Mouse (Mus musculus): Measurements from ENCODE around the gene Lyve1. TPM values are rescaled to one million over a fixed set of nuclear protein-coding genes. Genes with fewer than 3 reads are reported as not detected.

The Lyve1 gene
- polyA plus RNA-seq, 1 experiment: 0.27 TPM

DNA sequence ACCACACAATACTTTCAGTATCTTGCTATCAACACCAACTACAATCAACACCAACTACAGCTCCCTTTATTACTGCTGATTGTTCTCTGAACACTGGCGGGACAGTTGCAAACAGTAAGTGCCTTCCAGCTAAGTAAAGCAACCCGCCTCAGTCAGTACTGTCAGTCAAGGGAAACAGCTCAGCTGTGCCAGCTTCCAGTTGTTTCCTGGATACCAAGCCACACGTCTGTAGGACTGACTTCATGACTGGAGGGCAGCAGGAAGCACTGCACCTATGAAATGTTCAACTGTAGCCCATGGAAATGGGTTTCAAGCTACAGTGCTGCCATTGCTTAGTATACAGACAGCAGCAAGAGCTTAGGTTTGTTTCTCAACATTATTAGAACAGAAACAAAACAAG is 28.5 kb downstream of the Lyve1 start:
- TF ChIP-seq CTCF (IDR thresholded peaks at IDR 0.05; ENCODE audit: control insufficient read depth, insufficient read depth, insufficient replicate concordance, low read depth, low read length) (no peak), POLR2A (IDR thresholded peaks at IDR 0.05; ENCODE audit: control insufficient read depth, low read depth, low read length) (no peak)
- Histone ChIP-seq H3K27ac (ENCODE audit: control insufficient read depth, insufficient read depth, low read depth, low read length) (no peak overlapping the region), H3K4me3 (ENCODE audit: control insufficient read depth, low read depth, low read length) (no peak overlapping the region)

DNA sequence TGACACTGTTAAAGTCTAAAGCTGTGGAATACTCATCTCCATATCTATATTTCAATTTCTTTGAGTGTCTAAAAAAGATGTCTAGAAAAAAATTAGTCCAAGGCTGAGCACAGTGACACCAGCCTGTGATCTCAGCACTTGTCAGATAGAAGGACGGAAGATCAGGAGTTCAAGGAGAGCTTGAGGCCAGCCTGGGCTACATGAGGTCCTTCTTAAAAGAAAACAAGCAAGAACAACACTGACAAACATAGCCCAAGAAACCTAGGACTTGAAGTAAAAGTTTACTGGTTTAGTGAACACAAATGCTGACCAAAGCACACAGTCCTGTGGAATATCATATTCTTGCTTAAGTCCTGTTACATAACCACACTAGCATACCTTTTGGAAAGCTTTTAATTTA is 29.0 kb downstream of the Lyve1 start:
- H3K27ac ChIP-seq (ENCODE audit: control insufficient read depth, insufficient read depth, low read depth, low read length): no peak overlapping the region
- TF ChIP-seq CTCF (IDR thresholded peaks at IDR 0.05; ENCODE audit: control insufficient read depth, insufficient read depth, insufficient replicate concordance, low read depth, low read length): no peak
- TF ChIP-seq POLR2A (IDR thresholded peaks at IDR 0.05; ENCODE audit: control insufficient read depth, low read depth, low read length): no peak
- H3K4me1 ChIP-seq (ENCODE audit: control insufficient read depth, insufficient read depth, low read length): no peaks in the 10 kb centered on the region
- H3K27me3 ChIP-seq (ENCODE audit: control insufficient read depth, insufficient read depth, low read length): no peaks in the 10 kb centered on the region
- peaks cover 2% of the 10 kb centered on the region; the same call in 1 of the 2 replicates for H3K36me3 ChIP-seq (ENCODE audit: control insufficient read depth, insufficient read depth, low read length)
- no peak overlapping the region for H3K4me3 ChIP-seq (ENCODE audit: control insufficient read depth, low read depth, low read length)

More for the DNA sequence above, 28.5 kb downstream of the Lyve1 start:
- Histone ChIP-seq H3K36me3 (ENCODE audit: control insufficient read depth, insufficient read depth, low read length) (peaks cover 2% of the 10 kb centered on the region; the same call in 1 of the 2 replicates), H3K27me3 (ENCODE audit: control insufficient read depth, insufficient read depth, low read length) (no peaks in the 10 kb centered on the region), H3K4me1 (ENCODE audit: control insufficient read depth, insufficient read depth, low read length) (no peaks in the 10 kb centered on the region)

DNA sequence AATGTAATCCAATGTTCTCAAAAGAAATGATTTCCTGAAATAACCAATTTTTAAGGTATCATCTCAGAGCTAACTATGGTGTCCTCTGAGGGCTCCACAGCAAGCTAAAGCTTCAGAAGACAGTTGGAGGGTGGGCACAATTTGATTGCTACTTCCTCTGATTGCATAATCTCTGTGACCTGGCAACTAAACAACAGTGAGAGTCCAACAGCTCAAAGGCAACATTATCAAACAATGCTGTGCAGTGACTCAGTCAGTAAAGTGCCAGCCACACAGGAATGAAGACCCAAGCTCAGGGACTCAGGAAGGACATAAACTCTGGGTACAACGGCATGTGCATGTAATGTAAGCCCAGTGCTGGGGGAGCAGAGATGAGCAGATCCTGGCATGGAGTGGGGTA is 30.0 kb downstream of the Lyve1 start:
- Histone ChIP-seq H3K4me1 (ENCODE audit: control insufficient read depth, insufficient read depth, low read length) (no peaks in the 10 kb centered on the region), H3K36me3 (ENCODE audit: control insufficient read depth, insufficient read depth, low read length) (peaks cover 2% of the 10 kb centered on the region; the same call in 1 of the 2 replicates), H3K27me3 (ENCODE audit: control insufficient read depth, insufficient read depth, low read length) (no peaks in the 10 kb centered on the region), H3K27ac (ENCODE audit: control insufficient read depth, insufficient read depth, low read depth, low read length) (no peak overlapping the region), H3K4me3 (ENCODE audit: control insufficient read depth, low read depth, low read length) (no peak overlapping the region)
- TF ChIP-seq POLR2A (IDR thresholded peaks at IDR 0.05; ENCODE audit: control insufficient read depth, low read depth, low read length) (no peak), CTCF (IDR thresholded peaks at IDR 0.05; ENCODE audit: control insufficient read depth, insufficient read depth, insufficient replicate concordance, low read depth, low read length) (no peak)

DNA sequence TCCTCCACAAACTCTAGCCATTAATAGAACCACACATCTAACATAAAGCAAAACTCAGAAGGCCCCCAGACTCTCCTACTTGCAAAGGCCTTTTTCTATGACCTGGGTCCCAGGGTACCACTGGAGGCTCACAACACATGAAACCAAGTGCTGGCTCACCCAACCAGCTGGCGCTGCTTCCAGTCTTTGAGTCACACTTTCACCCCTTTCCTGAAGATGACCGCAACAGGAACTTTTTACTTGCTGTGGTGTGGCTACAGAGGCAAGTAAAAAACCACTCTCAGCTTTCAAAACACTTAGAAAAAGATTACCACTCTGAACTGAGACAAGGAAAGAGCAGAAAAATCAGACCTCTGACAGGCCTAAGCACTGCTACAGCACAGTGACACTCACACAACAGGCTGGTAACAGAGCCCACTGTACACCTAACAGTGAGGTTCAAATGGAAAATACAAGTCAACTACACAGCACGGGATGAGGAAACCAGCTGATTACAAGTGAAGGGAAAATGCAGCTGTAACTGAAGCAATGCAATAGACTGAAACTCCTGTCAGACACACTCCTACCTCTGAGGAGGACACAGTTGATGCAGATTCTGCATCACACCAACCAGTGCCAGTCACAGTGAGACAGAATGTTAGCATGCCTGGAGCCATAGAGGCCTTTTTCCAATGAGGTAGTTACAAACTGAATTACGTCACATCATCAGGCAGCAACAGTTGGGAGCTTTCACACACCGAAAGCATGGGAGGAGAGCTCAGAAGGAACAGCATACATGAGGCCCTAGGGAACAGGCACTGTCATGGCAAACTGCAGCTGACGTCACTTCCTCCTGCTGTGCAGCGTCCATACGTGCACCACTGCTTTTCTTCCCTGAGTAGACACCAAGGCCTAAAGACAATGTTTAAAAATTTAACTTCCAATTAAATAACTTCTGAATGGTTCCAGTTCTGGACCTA is 38.8 kb downstream of the Lyve1 start:
- Histone ChIP-seq H3K27ac (ENCODE audit: control insufficient read depth, insufficient read depth, low read depth, low read length) (no peak overlapping the region), H3K4me3 (ENCODE audit: control insufficient read depth, low read depth, low read length) (no peak overlapping the region), H3K4me1 (ENCODE audit: control insufficient read depth, insufficient read depth, low read length) (no peaks in the 10 kb centered on the region), H3K27me3 (ENCODE audit: control insufficient read depth, insufficient read depth, low read length) (no peaks in the 10 kb centered on the region), H3K36me3 (ENCODE audit: control insufficient read depth, insufficient read depth, low read length) (peaks cover 3% of the 10 kb centered on the region)
- TF ChIP-seq CTCF (IDR thresholded peaks at IDR 0.05; ENCODE audit: control insufficient read depth, insufficient read depth, insufficient replicate concordance, low read depth, low read length) (no peak), POLR2A (IDR thresholded peaks at IDR 0.05; ENCODE audit: control insufficient read depth, low read depth, low read length) (no peak)

DNA sequence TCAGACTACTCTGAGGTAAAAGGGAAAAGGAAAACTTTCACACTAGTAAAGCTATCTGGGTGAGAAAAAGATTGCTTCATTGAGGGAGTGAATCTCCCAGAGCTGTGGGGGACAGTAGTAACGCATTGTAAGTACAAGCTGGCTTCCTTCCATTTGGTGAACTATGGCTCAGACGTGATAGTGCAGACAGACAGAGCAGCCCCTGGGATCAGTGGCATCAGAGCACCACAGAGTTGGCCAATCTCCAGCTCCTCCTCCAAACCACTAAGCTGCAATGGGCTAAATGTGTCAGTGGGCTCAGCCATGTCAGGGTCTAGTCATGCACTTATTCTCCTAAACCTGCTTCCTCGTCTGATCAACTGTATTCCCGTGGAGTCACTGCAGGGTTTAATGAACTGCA is 39.4 kb downstream of the Lyve1 start:
- Histone ChIP-seq H3K36me3 (ENCODE audit: control insufficient read depth, insufficient read depth, low read length) (peaks cover 3% of the 10 kb centered on the region), H3K4me3 (ENCODE audit: control insufficient read depth, low read depth, low read length) (no peak overlapping the region), H3K27ac (ENCODE audit: control insufficient read depth, insufficient read depth, low read depth, low read length) (no peak overlapping the region), H3K27me3 (ENCODE audit: control insufficient read depth, insufficient read depth, low read length) (no peaks in the 10 kb centered on the region), H3K4me1 (ENCODE audit: control insufficient read depth, insufficient read depth, low read length) (no peaks in the 10 kb centered on the region)
- no peak for TF ChIP-seq POLR2A (IDR thresholded peaks at IDR 0.05; ENCODE audit: control insufficient read depth, low read depth, low read length)
- no peak for TF ChIP-seq CTCF (IDR thresholded peaks at IDR 0.05; ENCODE audit: control insufficient read depth, insufficient read depth, insufficient replicate concordance, low read depth, low read length)

DNA sequence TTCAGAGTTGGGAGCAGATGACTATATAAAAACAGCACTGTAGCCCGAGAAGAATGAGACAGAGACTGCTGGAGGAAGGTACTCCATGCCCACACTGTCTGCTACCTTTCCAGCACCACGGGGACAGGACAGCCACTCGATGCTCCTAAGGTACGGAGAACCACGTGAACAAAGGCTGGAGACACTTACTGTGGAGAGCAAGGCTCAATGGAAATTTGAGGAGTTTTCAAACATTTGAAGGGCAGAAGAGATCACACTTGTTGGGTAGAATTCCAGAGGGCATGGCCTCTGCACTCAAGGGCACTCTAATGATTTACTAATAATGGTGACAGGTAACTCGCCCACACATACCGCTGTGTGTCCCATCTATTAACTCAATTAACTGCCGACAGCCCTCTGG is 40.0 kb downstream of the Lyve1 start:
- no peak overlapping the region for H3K27ac ChIP-seq (ENCODE audit: control insufficient read depth, insufficient read depth, low read depth, low read length)
- no peak overlapping the region for H3K4me3 ChIP-seq (ENCODE audit: control insufficient read depth, low read depth, low read length)
- H3K27me3 ChIP-seq (ENCODE audit: control insufficient read depth, insufficient read depth, low read length): no peaks in the 10 kb centered on the region
- peaks cover 3% of the 10 kb centered on the region for H3K36me3 ChIP-seq (ENCODE audit: control insufficient read depth, insufficient read depth, low read length)
- TF ChIP-seq POLR2A (IDR thresholded peaks at IDR 0.05; ENCODE audit: control insufficient read depth, low read depth, low read length): no peak
- TF ChIP-seq CTCF (IDR thresholded peaks at IDR 0.05; ENCODE audit: control insufficient read depth, insufficient read depth, insufficient replicate concordance, low read depth, low read length): no peak
- H3K4me1 ChIP-seq (ENCODE audit: control insufficient read depth, insufficient read depth, low read length): no peaks in the 10 kb centered on the region

DNA sequence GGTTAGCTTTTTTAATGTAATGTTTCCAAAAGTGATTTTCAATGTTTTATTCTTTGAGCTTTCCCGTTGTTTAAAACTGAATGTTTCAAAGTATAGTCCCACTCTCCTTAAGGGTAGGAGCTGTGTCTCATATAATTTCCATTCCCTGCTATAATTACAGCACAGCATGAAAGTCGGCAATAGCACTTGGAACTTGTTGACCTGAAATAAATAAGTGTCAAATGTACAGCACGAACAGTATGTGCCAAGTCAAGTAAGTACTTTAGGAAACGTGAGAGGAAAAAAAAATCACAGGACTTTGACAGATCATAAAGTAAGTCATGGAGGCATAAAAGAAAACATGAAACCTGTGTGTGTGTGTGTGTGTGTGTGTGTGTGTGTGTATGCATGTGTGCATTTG is 41.0 kb downstream of the Lyve1 start:
- H3K27ac ChIP-seq (ENCODE audit: control insufficient read depth, insufficient read depth, low read depth, low read length): no peak overlapping the region
- peaks cover 3% of the 10 kb centered on the region for H3K36me3 ChIP-seq (ENCODE audit: control insufficient read depth, insufficient read depth, low read length)
- H3K27me3 ChIP-seq (ENCODE audit: control insufficient read depth, insufficient read depth, low read length): no peaks in the 10 kb centered on the region
- no peaks in the 10 kb centered on the region for H3K4me1 ChIP-seq (ENCODE audit: control insufficient read depth, insufficient read depth, low read length)
- TF ChIP-seq CTCF (IDR thresholded peaks at IDR 0.05; ENCODE audit: control insufficient read depth, insufficient read depth, insufficient replicate concordance, low read depth, low read length) (no peak), POLR2A (IDR thresholded peaks at IDR 0.05; ENCODE audit: control insufficient read depth, low read depth, low read length) (no peak)
- no peak overlapping the region for H3K4me3 ChIP-seq (ENCODE audit: control insufficient read depth, low read depth, low read length)

Data from testis, adult 2 months (tissue).